In genomic region chr5:103854041-103854806, GRCm38 (mm10) we compare ENCODE assay signal across 8 mouse cellular contexts. TPM values are rescaled to one million over a fixed set of nuclear protein-coding genes. Genes with fewer than 3 reads are reported as not detected.
DNase-seq lines count a peak whose midpoint lies in the region; ATAC-seq lines count a peak whose summit lies in the region.

No protein-coding gene starts in this region.

- H3K4me1 ChIP-seq in liver, embryonic 11.5 days (replicated peaks; ENCODE audit: control insufficient read depth, insufficient read depth, low read length) = 0 out of 2 replicates have a peak, but pooled peaks cover 4% of the 10 kb centered on the region

- ATAC-seq in liver, embryonic 11.5 days (replicated peaks; ENCODE audit: low FRiP score) = peak; percentile 48; the same call in 1 of the 2 replicates

- WGBS in liver, embryonic 11.5 days = 71% methylated on average over 17 of the region's 17 CpGs

- DNase-seq in liver, embryonic 11.5 days (ENCODE audit: low spot score) = no peak
- DNase-seq in liver = no peak
- peak; percentile 49 to 66 for DNase-seq in cerebellum, postnatal 25 days
- DNase-seq in layer of hippocampus, adult 8-10 months (ENCODE audit: low spot score in 2 of 2) = peak; percentile 55 to 70
- DNase-seq in right cerebral cortex, postnatal 10 days (ENCODE audit: low spot score in 2 of 2) = peak; percentile 79 to 87
- DNase-seq in adrenal gland, postnatal 4 days (ENCODE audit: low spot score in 2 of 2) = no peak
- no peak for DNase-seq in urinary bladder, postnatal 25 days (ENCODE audit: low spot score)
- no peak for DNase-seq in kidney, adult 8-10 months

- no peaks in the 10 kb centered on the region for H3K27me3 ChIP-seq in liver, embryonic 11.5 days (replicated peaks; ENCODE audit: control insufficient read depth, insufficient read depth, low read length)

- H3K4me2 ChIP-seq in liver, embryonic 11.5 days = no peak overlapping the region

- H3K9ac ChIP-seq in liver, embryonic 11.5 days (ENCODE audit: low read depth, low read length) = no peak overlapping the region

- H3K27ac ChIP-seq in liver, embryonic 11.5 days (ENCODE audit: low read depth, low read length) = no peak overlapping the region

- no peak overlapping the region for H3K4me3 ChIP-seq in liver, embryonic 11.5 days (ENCODE audit: low read depth, low read length)

- no peaks in the 10 kb centered on the region for H3K9me3 ChIP-seq in liver, embryonic 11.5 days (ENCODE audit: control insufficient read depth, low read length)

- H3K36me3 ChIP-seq in liver, embryonic 11.5 days (ENCODE audit: control insufficient read depth, insufficient read depth, low read length) = peaks cover 9% of the 10 kb centered on the region; the same call in 1 of the 2 replicates

RNA-seq across cellular contexts. Expression of gene Klhl8, which starts 56.8 kb away (rescaled TPM):
- 4.1 and 4.5 TPM in 2 replicates for polyA plus RNA-seq in liver, embryonic 11.5 days (2014; fragmentation: Nextera tagmentation; extraction: Ambion mirVana)
- 10 to 100 TPM; 28.9 to 33.5 (median 30.9) TPM for total RNA-seq in layer of hippocampus, adult 8-10 months (2022)
- 10 to 100 TPM; 18.7 to 19.3 TPM for total RNA-seq in adrenal gland, postnatal 4 days (2021)

Comparison
In these comparisons a context has a peak if more than half of its experiments do, and no peak if none do; other contexts are left out.
1. DNase-seq: peak in cerebellum, postnatal 25 days (2 of 2), layer of hippocampus, adult 8-10 months (2 of 2) and right cerebral cortex, postnatal 10 days (2 of 2); none in liver, embryonic 11.5 days (single experiment), liver (single experiment), adrenal gland, postnatal 4 days (0 of 2), urinary bladder, postnatal 25 days (single experiment) and kidney, adult 8-10 months (0 of 2).